Mouse (Mus musculus): Measurements from ENCODE around the gene F5.

DNA sequence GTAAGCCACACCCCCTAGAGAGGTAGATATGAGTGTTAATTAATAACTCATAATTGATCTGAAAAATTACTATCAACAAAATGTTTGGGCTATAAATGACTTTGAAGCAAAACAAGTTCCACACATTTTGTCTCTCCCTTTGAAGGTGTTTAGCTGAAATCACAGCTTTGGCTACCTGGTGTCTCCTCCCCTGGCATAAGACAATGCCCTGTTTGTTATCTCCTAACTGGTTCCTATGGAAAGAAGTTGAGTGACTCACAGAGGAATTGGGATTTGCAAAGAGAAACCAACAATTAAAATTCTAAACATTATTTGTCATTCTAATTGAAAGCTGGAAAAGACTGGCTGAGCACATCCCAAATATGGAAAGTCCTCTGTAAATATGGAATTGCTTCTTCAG lies 71.5 kb downstream of the F5 start:
- TF ChIP-seq CTCF (IDR thresholded peaks at IDR 0.05; ENCODE audit: low read depth, low read length) (no peak), POLR2A (IDR thresholded peaks at IDR 0.05; ENCODE audit: extremely low read depth, insufficient read depth, low read length) (no peak)

Measured in liver, adult 2 months (tissue).